Mouse (Mus musculus) lung, adult 2 months (tissue): ENCODE measurements around the gene Itm2b. TPM values are rescaled to one million over a fixed set of nuclear protein-coding genes. Genes with fewer than 3 reads are reported as not detected.

Experiments used
- DNase-seq: peaks from one replicate; pipeline ENCODE4 v3.0.0; 2022
- H3K4me1 ChIP-seq: fragments of 200-500 bp; 2 replicates; pipeline ENCODE4 v1.6.1; 2011; ENCODE audit warnings: low read length; ENCODE audit not compliant: control insufficient read depth, insufficient read depth
- H3K4me3 ChIP-seq: fragments of 200-500 bp; replicated peaks from 2 replicates; pipeline ENCODE3; 2011; ENCODE audit warnings: low read depth, mild to moderate bottlenecking, control low read depth, low read length; ENCODE audit errors: extremely low read depth
- CTCF ChIP-seq: fragments of 200-500 bp; IDR thresholded peaks from 2 replicates; pipeline ENCODE4 v1.5.1; 2011; ENCODE audit warnings: mild to moderate bottlenecking, low read length, control low read depth; ENCODE audit not compliant: insufficient read depth
- POLR2A ChIP-seq: fragments of 200-500 bp; IDR thresholded peaks from 2 replicates; pipeline ENCODE4 v1.6.1; 2011; ENCODE audit warnings: low read depth, mild to moderate bottlenecking, control low read depth, low read length, borderline replicate concordance; ENCODE audit errors: extremely low read depth
- WGBS: fragments of 180-500 bp; shearing (Covaris S2); methylation state at CpG from one replicate; pipeline ENCODE4 v1.1.7; 2018; 5-methylcytosine and 5-hydroxymethylcytosine counted together
- polyA plus RNA-seq: library from polyadenylated mRNA; depleted of rRNA; stranded (reverse); fragments of >200 nt; gene quantifications from 2 replicates; pipeline ENCODE4 v1.2.3, GENCODE M21; 2012

The Itm2b gene
- polyA plus RNA-seq, 1 experiment = 1,580 TPM

GRCm38 (mm10) chr14:73382699-73383098 lies 2.4 kb downstream of the Itm2b start:
- peak; percentile 58 for DNase-seq
- 4% methylated on average over 9 of the region's 9 CpGs for WGBS
- Histone ChIP-seq H3K4me3 (peak overlapping the region; percentile 82), H3K4me1 (peaks cover 16% of the 10 kb centered on the region)
- TF ChIP-seq POLR2A (0 out of 2 replicates have a peak, but pooled peaks have one; percentile 5), CTCF (no peak)

- Histone ChIP-seq H3K4me1 (peaks cover 19% of the 10 kb centered on the region), H3K4me3 (peak overlapping the region; percentile 54)
- TF ChIP-seq POLR2A (no peak), CTCF (no peak)
- DNase-seq = no peak
- 23% methylated on average over 4 of the region's 4 CpGs for WGBS
Observed at GRCm38 (mm10) chr14:73381559-73381958, 3.5 kb downstream of the Itm2b start.

- 65% methylated on average over 6 of the region's 6 CpGs for WGBS
- no peak for DNase-seq
- H3K4me1 ChIP-seq = peaks cover 45% of the 10 kb centered on the region
- TF ChIP-seq POLR2A = no peak
- TF ChIP-seq CTCF = no peak
- H3K4me3 ChIP-seq = no peak overlapping the region
Observed at GRCm38 (mm10) chr14:73377804-73378203, 7.3 kb downstream of the Itm2b start.

- DNase-seq = no peak
- Histone ChIP-seq H3K4me1 (peaks cover 47% of the 10 kb centered on the region), H3K4me3 (no peak overlapping the region)
- TF ChIP-seq POLR2A = peak; percentile 8; the same call in 1 of the 2 replicates
- no peak for TF ChIP-seq CTCF
- WGBS = 54% methylated on average over 6 of the region's 6 CpGs
Observed at GRCm38 (mm10) chr14:73376920-73377319, 8.2 kb downstream of the Itm2b start.

GRCm38 (mm10) chr14:73375903-73376302 lies 9.2 kb downstream of the Itm2b start:
- Histone ChIP-seq H3K4me3 (no peak overlapping the region), H3K4me1 (peaks cover 48% of the 10 kb centered on the region)
- WGBS = 41% methylated on average over 7 of the region's 8 CpGs
- DNase-seq = no peak
- TF ChIP-seq POLR2A (no peak), CTCF (no peak)

- DNase-seq = no peak
- no peak overlapping the region for H3K4me3 ChIP-seq
- TF ChIP-seq CTCF (no peak), POLR2A (no peak)
- 74% methylated on average over 8 of the region's 8 CpGs for WGBS
- peaks cover 51% of the 10 kb centered on the region for H3K4me1 ChIP-seq
Observed at GRCm38 (mm10) chr14:73375445-73375844, 9.6 kb downstream of the Itm2b start.

GRCm38 (mm10) chr14:73374315-73374890 lies 10.7 kb downstream of the Itm2b start:
- DNase-seq = peak; percentile 41
- Histone ChIP-seq H3K4me1 (peaks cover 54% of the 10 kb centered on the region), H3K4me3 (no peak overlapping the region)
- WGBS = 17% methylated on average over 11 of the region's 11 CpGs
- no peak for TF ChIP-seq CTCF
- no peak for TF ChIP-seq POLR2A

- WGBS = 38% methylated on average over 8 of the region's 8 CpGs
- Histone ChIP-seq H3K4me3 (no peak overlapping the region), H3K4me1 (peaks cover 60% of the 10 kb centered on the region)
- no peak for DNase-seq
- TF ChIP-seq CTCF (no peak), POLR2A (no peak)
Observed at GRCm38 (mm10) chr14:73373606-73374005, 11.5 kb downstream of the Itm2b start.

GRCm38 (mm10) chr14:73372990-73373389 lies 12.1 kb downstream of the Itm2b start:
- DNase-seq = no peak
- 73% methylated on average over 4 of the region's 4 CpGs for WGBS
- Histone ChIP-seq H3K4me3 (no peak overlapping the region), H3K4me1 (peaks cover 60% of the 10 kb centered on the region)
- TF ChIP-seq CTCF = no peak
- no peak for TF ChIP-seq POLR2A

- H3K4me3 ChIP-seq = no peak overlapping the region
- DNase-seq = no peak
- TF ChIP-seq CTCF (no peak), POLR2A (no peak)
- 68% methylated on average over 4 of the region's 4 CpGs for WGBS
- peaks cover 54% of the 10 kb centered on the region for H3K4me1 ChIP-seq
Observed at GRCm38 (mm10) chr14:73371577-73371976, 13.5 kb downstream of the Itm2b start.
